Mouse (Mus musculus) neural tube, embryonic 14.5 days (tissue): ENCODE results near the gene Vsx1. TPM values are rescaled to one million over a fixed set of nuclear protein-coding genes. Genes with fewer than 3 reads are reported as not detected.
A peak's percentile ranks its signal among the peaks of the same experiment; 100 is the strongest.

Experiments used
- ATAC-seq: fragments of 200-750 bp; cut with Nextera tagmentation; 2 replicates; pipeline ENCODE4 v1.8.0; 2017; ENCODE audit warnings: low read depth, mild to moderate bottlenecking, moderate TSS enrichment, moderate library complexity
- H3K27ac ChIP-seq: fragments of 300-500 bp; sonication (generic); 2 replicates; pipeline ENCODE4 v1.5.1; 2014; ENCODE audit warnings: low read depth, mild to moderate bottlenecking, control low read depth, low read length, moderate library complexity, mixed read lengths
- H3K27me3 ChIP-seq: fragments of 300-500 bp; sonication (generic); 2 replicates; pipeline ENCODE4 v1.6.1; 2014; ENCODE audit warnings: low read length; ENCODE audit not compliant: control insufficient read depth, insufficient read depth
- H3K36me3 ChIP-seq: fragments of 300-500 bp; sonication (generic); 2 replicates; pipeline ENCODE4 v1.6.1; 2014; ENCODE audit warnings: low read length, mixed read lengths; ENCODE audit not compliant: control insufficient read depth, insufficient read depth
- H3K4me1 ChIP-seq: fragments of 300-500 bp; sonication (generic); 2 replicates; pipeline ENCODE4 v1.6.1; 2014; ENCODE audit warnings: low read length; ENCODE audit not compliant: control insufficient read depth, insufficient read depth
- H3K4me2 ChIP-seq: fragments of 300-500 bp; sonication (generic); 2 replicates; pipeline ENCODE4 v1.6.1; 2014; ENCODE audit warnings: mild to moderate bottlenecking, low read depth, low read length, control low read depth
- H3K4me3 ChIP-seq: fragments of 300-500 bp; sonication (generic); 2 replicates; pipeline ENCODE4 v1.5.1; 2014; ENCODE audit warnings: low read depth, low read length, control low read depth, mixed read lengths
- H3K9ac ChIP-seq: fragments of 300-500 bp; sonication (generic); replicated peaks from 2 replicates; pipeline ENCODE4 v1.6.1; 2014; ENCODE audit warnings: low read depth, mild to moderate bottlenecking, control low read depth, low read length, mixed read lengths
- H3K9me3 ChIP-seq: fragments of 300-500 bp; sonication (generic); 2 replicates; pipeline ENCODE4 v1.6.1; 2016; ENCODE audit warnings: low read length; ENCODE audit not compliant: control insufficient read depth
- WGBS: fragments of 180-500 bp; shearing (Covaris S2); extraction: QIAGEN DNeasy Blood & Tissue Kit; methylation state at CpG from one replicate; pipeline ENCODE4 v1.1.7; 2014; 5-methylcytosine and 5-hydroxymethylcytosine counted together
- polyA plus RNA-seq: library from polyadenylated mRNA; unstranded; fragments of >200 nt; fragmentation: Nextera tagmentation; extraction: Ambion mirVana; gene quantifications from 2 replicates; pipeline ENCODE4 v1.2.1, GENCODE M21; 2014

Vsx1 gene
- polyA plus RNA-seq, 1 experiment from 2014 or later, result 0.07 TPM

- Histone ChIP-seq H3K27ac (no peak overlapping the region), H3K4me2 (no peak overlapping the region), H3K27me3 (no peaks in the 10 kb centered on the region; the same call in 1 of the 2 replicates), H3K4me3 (no peak overlapping the region), H3K36me3 (no peaks in the 10 kb centered on the region), H3K4me1 (peaks cover 5% of the 10 kb centered on the region; the same call in 1 of the 2 replicates), H3K9ac (no peak overlapping the region), H3K9me3 (no peaks in the 10 kb centered on the region)
- 72% methylated on average over 2 of the region's 2 CpGs for WGBS
- ATAC-seq, result no peak
Observed at GRCm38 (mm10) chr2:150669454-150670045, 19.6 kb downstream of the Vsx1 start.

GRCm38 (mm10) chr2:150668956-150669355 is 20.2 kb downstream of the Vsx1 start:
- Histone ChIP-seq H3K27me3 (no peaks in the 10 kb centered on the region; the same call in 1 of the 2 replicates), H3K27ac (no peak overlapping the region), H3K4me1 (peaks cover 5% of the 10 kb centered on the region; the same call in 1 of the 2 replicates), H3K9me3 (no peaks in the 10 kb centered on the region), H3K9ac (no peak overlapping the region), H3K36me3 (no peaks in the 10 kb centered on the region), H3K4me2 (no peak overlapping the region), H3K4me3 (no peak overlapping the region)
- WGBS, result 82% methylated on average over 5 of the region's 5 CpGs
- no peak for ATAC-seq

GRCm38 (mm10) chr2:150667820-150668766 is 21.1 kb downstream of the Vsx1 start, which contains the start of gene Acss1:
Gene Acss1 (minus strand): TSS chr2:150668500.
- Histone ChIP-seq H3K9ac (peak within 1 kb of the TSS; percentile 64), H3K4me2 (peak within 1 kb of the TSS; percentile 79), H3K27me3 (no peaks in the 10 kb centered on the region; the same call in 1 of the 2 replicates), H3K4me1 (peaks cover 5% of the 10 kb centered on the region; the same call in 1 of the 2 replicates), H3K4me3 (peak within 1 kb of the TSS; percentile 57), H3K27ac (peak within 1 kb of the TSS; percentile 45), H3K36me3 (no peaks in the 10 kb centered on the region), H3K9me3 (no peaks in the 10 kb centered on the region)
- 2% methylated on average over 60 of the region's 61 CpGs for WGBS
- ATAC-seq, result peak; percentile 80

- peak overlapping the region; percentile 79 for H3K4me2 ChIP-seq
- peak; percentile 58 for ATAC-seq
- peak overlapping the region; percentile 57 for H3K4me3 ChIP-seq
- peaks cover 5% of the 10 kb centered on the region; the same call in 1 of the 2 replicates for H3K4me1 ChIP-seq
- H3K36me3 ChIP-seq, result no peaks in the 10 kb centered on the region
- WGBS, result 2% methylated on average over 17 of the region's 17 CpGs
- H3K27me3 ChIP-seq, result no peaks in the 10 kb centered on the region; the same call in 1 of the 2 replicates
- no peaks in the 10 kb centered on the region for H3K9me3 ChIP-seq
- H3K27ac ChIP-seq, result peak overlapping the region; percentile 45
- H3K9ac ChIP-seq, result peak overlapping the region; percentile 64
Observed at GRCm38 (mm10) chr2:150667065-150667819, 21.9 kb downstream of the Vsx1 start.

GRCm38 (mm10) chr2:150666723-150667064 is 22.5 kb downstream of the Vsx1 start:
- Histone ChIP-seq H3K4me3 (peak overlapping the region; percentile 57), H3K9me3 (no peaks in the 10 kb centered on the region), H3K9ac (peak overlapping the region; percentile 64), H3K27ac (peak overlapping the region; percentile 45; the same call in 1 of the 2 replicates), H3K36me3 (no peaks in the 10 kb centered on the region), H3K27me3 (no peaks in the 10 kb centered on the region; the same call in 1 of the 2 replicates), H3K4me2 (peak overlapping the region; percentile 79), H3K4me1 (peaks cover 5% of the 10 kb centered on the region; the same call in 1 of the 2 replicates)
- WGBS, result 50% methylated on average over 7 of the region's 7 CpGs
- no peak for ATAC-seq

- Histone ChIP-seq H3K36me3 (no peaks in the 10 kb centered on the region), H3K4me1 (peaks cover 5% of the 10 kb centered on the region; the same call in 1 of the 2 replicates), H3K9ac (no peak overlapping the region), H3K27me3 (no peaks in the 10 kb centered on the region; the same call in 1 of the 2 replicates), H3K4me3 (no peak overlapping the region), H3K9me3 (no peaks in the 10 kb centered on the region), H3K4me2 (peak overlapping the region; percentile 14; the same call in 1 of the 2 replicates), H3K27ac (no peak overlapping the region)
- 56% methylated on average over 10 of the region's 10 CpGs for WGBS
- no peak for ATAC-seq
Observed at GRCm38 (mm10) chr2:150665534-150666451, 23.4 kb downstream of the Vsx1 start.

GRCm38 (mm10) chr2:150665006-150665405 is 24.2 kb downstream of the Vsx1 start:
- WGBS, result 37% methylated on average over 2 of the region's 2 CpGs

More at GRCm38 (mm10) chr2:150665006-150665405, 24.2 kb downstream of the Vsx1 start:
- Histone ChIP-seq H3K4me3 (no peak overlapping the region), H3K9ac (no peak overlapping the region), H3K9me3 (no peaks in the 10 kb centered on the region), H3K27me3 (no peaks in the 10 kb centered on the region; the same call in 1 of the 2 replicates), H3K36me3 (no peaks in the 10 kb centered on the region), H3K4me2 (no peak overlapping the region), H3K4me1 (peaks cover 5% of the 10 kb centered on the region; the same call in 1 of the 2 replicates), H3K27ac (no peak overlapping the region)
- no peak for ATAC-seq
